Mouse (Mus musculus) adrenal gland, postnatal 25 days (tissue): Measurements from ENCODE around the gene Fcer2a. TPM values are rescaled to one million over a fixed set of nuclear protein-coding genes. Genes with fewer than 3 reads are reported as not detected.
A peak's percentile ranks its signal among the peaks of the same experiment; 100 is the strongest.

Experiments used
- DNase-seq: peaks from one replicate; pipeline ENCODE4 v3.0.0; 2021; ENCODE audit warnings: mixed read lengths
- long read RNA-seq: library from polyadenylated mRNA; stranded (forward); transcript quantifications from one replicate; pipeline ENCODE4 v2.0.0, GENCODE M21; 2021
- total RNA-seq: library from RNA; stranded (reverse); gene quantifications from 2 replicates; pipeline ENCODE4 v1.2.3, GENCODE M21; 2021

The Fcer2a gene
- total RNA-seq: 0.18 TPM in 1 of 2 replicates, not detected in the other
- long read RNA-seq: 0 reads

- no peak for DNase-seq
Measured at GRCm38 (mm10) chr8:3694121-3694520, at the start of gene Fcer2a. Fcer2a (minus strand) TSS chr8:3694175.

DNA sequence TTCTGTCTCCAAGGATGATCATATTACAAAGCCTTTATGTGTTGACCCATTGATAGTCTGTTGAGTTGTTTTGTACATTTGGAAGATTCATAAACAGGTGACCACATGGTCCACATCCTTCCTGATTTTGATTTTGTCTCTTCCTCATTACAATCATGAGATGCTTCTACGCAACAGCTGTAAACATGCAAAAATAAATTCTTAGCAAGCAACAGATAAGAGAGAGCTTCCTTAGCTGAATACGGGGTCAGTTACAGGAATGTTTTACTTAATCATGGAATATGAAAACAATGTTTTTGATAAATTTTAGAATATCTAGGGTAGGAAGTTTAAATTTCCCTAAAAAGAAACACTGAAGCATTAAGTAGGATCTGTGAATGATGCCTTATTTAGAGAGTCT is 43.0 kb upstream of the Fcer2a start:
- no peak for DNase-seq

GRCm38 (mm10) chr8:3735599-3735998 is 41.6 kb upstream of the Fcer2a start:
- DNase-seq: no peak

DNA sequence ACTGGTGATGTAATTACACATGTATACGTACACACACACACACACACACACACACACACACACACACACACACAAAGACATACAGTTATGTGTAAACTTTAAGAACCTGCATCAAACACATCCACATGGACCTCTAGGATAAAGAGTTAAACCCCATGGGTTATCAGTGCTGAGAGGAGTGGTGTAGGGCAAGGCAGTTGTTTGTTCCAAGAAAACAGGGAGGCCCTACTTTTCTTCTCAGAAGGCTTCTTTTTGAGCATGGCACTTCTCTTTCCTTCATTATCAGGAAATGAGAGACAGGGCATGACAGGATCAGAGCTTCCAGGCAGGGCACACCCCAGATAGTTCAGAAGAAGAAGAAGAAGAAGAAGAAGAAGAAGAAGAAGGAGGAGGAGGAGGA is 40.1 kb upstream of the Fcer2a start:
- DNase-seq: no peak

DNA sequence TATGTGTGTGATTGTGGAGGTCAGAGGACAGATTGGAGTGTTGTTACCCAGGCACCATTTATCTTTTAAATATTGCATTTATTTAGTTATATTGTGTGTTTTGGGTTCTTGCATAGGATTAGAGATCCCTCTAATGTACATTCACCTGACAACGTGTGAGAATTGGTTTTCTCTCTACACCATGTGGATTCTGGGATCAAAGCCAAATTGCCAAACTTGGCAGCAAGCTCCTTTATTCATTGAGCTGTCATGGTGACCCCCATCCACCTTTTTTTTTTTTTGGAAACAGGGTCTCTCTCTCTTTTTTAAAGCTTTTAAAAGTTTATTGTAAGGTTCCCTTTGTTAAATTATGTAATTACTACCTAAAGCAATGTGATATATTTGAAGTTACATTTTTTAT is 27.1 kb upstream of the Fcer2a start:
- no peak for DNase-seq

DNA sequence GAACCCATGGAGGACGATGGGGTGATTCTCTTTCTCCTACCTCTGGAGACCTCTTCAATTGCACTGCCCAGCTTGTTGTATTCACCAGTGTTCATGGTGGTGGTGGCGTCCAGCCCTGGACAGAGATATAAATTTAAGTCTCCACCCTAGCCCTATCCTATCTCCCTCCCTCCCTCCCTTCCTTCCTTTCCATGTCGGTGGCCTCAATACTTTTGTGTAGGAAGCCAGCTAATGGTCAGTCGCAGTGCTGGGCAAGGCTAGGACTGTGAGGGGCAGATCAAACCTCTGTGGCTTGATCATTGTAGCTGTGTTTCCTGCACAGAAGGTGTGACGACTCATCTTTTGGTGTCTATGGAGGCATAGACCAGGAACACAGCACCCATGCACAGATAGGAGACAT is 26.6 kb upstream of the Fcer2a start, which contains the start of gene Clec4g:
Clec4g (minus strand) TSS at position 101 of the 400 bp plus-strand sequence.
- no peak for DNase-seq

DNA sequence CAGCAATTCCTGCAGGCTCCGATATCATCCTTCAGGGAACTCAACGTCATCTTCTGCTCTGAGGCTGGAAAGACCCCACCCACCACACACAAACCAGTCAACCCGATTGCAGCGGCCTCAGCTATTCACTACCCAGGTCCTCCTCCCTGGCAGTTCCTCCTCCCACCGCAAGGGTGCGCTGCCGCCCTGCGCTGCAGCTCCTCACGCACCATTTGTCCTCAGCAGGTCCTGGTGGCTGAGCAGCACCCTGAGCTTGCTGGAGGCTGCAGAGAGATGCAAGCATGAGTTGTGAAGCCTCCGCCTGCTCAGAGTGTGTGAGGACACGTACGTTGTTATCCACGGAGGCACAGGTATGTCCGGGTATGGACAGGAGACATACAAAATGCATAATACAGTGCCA is 24.6 kb upstream of the Fcer2a start:
- peak; percentile 73 for DNase-seq

DNA sequence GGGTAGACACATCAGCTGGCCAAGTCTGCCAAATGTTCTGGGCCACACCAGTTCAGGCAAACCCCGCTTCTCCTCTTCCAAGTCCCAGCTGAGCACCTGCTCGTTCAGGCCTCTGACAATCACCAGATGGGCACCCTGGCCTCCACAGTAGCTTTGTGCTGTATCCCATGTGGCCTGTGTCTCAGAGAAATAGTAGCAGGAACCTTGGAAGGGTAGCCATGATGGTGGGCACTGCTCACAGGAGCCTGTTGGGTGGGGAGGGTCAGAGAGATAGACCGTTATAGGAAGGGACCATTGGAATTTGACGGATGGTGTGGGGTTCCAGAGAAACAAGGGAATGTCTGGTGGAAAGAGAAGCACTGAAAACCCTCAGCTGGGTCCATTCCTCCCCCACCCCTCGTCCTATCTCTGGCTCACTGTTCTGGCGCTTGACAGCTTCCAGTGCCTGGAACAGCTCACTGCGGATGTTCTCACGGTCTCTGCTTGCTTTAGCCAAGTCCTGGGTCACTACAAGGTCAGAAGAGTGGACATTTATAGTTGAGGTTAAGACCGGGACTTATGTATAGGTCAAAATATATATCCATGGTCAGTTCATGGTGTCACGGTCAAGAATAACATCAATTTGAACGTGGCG is 23.5 kb upstream of the Fcer2a start:
- no peak for DNase-seq

DNA sequence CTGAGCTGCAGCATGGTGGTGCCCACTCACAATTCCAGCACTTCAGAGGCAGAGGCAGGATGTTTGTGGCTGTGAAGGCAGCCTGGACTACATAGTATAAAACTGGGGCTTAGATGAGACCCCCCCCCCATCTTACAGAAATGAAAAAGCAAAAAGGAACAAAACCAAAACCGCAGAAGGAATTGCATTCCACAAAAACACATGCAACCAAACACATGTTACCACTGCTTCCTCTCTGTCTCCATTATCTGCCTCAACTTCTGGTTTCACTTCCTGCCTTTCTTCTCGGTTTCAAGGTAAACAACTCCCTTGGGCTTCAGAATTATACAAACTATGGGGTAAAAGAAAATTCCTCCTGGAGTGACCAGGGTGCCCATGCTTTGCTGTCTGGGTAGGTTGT is 17.7 kb upstream of the Fcer2a start:
- DNase-seq: no peak

DNA sequence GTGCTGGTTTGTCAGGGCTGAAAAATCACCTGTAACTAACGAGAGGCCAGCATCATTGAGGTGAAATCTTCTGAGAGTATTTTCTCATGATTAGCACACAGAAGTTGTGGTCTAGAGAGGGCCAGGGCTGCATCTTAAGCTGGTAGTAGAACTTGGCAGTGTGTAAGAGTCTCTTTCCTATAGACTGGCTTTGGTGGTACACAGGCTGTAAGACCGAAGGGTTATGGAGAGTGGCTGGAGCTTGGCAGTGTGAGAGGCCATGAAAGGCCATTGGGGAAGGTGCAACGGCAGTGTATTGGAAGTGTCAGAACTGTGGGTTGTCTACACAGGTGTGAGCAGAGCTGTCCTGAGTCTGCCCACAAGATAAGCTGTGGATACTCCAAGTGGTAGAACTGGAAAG is 16.3 kb upstream of the Fcer2a start:
- DNase-seq: no peak

- DNase-seq: no peak
Measured at GRCm38 (mm10) chr8:3707611-3708010, 13.6 kb upstream of the Fcer2a start.

- peak; percentile 27 for DNase-seq
Measured at GRCm38 (mm10) chr8:3705711-3706110, 11.7 kb upstream of the Fcer2a start.

DNA sequence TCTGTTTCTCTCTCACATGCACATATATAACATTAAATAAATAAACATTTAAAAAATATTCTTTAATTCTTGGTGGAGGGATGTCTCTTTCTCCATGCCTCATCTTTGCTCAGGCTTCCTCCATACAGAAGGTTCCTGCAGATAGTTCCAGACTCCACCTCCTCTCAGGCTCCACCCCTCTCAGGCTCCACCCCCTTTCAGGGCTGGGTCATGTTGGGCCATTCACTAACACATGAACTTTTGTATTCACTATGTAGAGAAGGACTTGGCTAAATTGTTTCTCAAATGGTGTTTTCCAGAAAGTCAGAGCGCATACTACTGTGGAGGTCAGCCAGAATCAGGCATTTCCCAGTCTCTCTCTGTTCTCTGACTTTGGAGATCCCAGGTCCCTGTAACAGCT is 7.5 kb upstream of the Fcer2a start:
- DNase-seq: no peak

GRCm38 (mm10) chr8:3690774-3691173 is 3.2 kb downstream of the Fcer2a start:
- DNase-seq: peak; percentile 12

DNA sequence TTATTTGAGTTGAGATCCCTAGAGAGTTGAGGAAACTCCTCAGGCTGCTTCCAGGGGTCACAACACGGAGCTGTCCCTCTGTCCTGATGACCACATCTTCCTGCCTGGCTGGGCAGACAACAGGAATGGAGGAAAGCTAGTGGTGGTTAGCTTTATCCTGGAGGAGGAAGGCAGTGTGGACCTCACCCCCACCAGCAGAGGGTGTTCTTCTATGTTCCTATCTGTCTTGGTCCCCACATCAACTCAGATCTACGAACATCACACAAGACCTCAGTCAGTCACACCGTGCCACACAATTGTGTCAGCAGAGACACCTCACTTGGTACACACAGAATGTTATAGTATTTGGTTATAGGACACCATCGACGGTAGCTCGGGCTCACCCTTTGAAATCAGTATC is 6.4 kb downstream of the Fcer2a start:
- no peak for DNase-seq

DNA sequence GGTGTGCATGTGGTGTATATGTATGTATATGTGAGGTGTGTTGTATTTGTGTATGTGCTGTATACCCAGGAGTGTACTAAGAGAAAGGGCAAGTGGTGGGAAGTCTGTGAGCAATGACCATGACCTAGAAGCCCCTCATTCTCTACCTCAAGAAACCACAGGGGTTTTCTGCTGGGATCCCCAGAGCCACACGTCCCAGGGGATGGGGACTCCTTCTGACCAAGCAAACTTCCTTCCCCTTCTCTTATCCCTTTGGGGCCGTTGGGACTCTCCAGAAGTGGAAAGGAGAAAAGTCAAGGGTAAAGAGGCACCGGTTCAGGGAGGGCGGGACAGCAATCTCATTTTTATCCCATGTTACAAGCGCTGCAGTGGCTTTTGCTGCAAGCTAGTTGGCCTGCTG is 8.6 kb downstream of the Fcer2a start:
- no peak for DNase-seq

DNA sequence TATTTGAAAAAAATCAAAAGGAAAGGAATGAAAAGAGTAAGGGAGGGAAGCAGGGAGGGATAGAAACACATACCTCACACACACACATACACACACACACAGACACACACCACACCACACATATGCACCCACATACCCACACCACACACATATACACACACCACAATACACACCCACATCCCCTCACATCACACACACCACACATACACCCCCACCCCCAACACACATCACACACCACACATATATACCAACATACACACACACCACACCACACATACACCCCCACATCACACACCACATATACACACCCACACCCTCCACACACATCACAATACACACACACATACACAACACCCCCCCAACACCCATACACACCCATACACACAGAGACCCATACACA is 9.4 kb downstream of the Fcer2a start:
- DNase-seq: no peak

DNA sequence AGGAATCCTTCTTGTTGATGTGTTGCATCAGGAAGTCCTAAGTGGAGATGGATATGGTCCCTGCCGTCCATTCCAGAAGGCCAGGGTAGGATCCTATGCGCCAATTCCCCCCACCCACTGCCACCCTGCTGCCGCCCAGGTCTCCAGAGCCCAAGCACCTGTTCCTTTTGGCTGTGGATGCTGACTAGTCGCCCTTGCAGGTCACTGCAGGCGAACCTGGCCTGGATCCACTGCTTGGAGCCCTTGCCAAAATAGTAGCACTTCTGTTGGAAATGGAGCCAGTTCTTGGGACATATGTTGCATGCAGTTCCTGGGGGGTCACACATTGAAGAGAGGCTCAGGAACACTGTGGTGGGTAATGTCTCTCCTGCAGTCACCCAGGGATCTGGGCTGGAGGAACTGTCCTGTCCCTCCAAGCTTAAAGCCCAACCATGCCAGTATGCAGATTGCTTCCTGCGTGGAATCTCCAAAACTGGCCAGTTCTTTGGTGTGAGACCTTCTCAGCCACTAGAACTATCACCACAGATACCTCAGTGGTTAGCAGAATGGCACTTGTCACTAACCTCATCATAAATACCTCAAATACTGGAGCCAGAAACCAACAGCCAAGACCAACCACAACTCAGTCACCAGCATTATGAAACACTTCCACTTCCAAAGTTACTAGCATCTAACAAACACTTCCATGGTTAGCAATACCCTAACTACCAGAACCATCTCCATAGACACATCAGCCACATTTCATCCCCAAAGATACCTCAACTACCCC is 10.4 kb downstream of the Fcer2a start:
- no peak for DNase-seq

DNA sequence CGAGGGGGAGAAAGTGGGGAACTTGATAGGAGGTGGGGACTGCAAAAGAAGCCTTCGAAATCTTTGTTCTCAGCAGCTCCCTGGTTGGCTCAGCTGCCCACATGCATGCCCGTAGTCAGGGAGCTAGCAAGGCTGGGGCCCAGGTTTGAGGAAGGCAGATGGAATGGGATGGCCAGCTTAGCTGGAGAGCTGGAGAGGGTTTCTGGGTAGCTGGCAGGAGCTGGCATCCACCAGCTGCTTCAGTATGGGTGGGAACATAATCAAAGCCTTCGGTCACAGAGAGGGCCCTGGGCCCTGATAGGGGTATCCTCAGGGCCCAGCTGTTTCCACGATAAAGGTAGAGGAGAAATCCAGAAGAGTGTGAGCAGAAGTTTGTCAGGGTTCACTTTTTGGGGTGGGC is 11.5 kb downstream of the Fcer2a start:
- no peak for DNase-seq

- DNase-seq: no peak
Measured at GRCm38 (mm10) chr8:3679656-3680055, 14.3 kb downstream of the Fcer2a start.

GRCm38 (mm10) chr8:3679236-3679635 is 14.7 kb downstream of the Fcer2a start:
- DNase-seq: no peak

DNA sequence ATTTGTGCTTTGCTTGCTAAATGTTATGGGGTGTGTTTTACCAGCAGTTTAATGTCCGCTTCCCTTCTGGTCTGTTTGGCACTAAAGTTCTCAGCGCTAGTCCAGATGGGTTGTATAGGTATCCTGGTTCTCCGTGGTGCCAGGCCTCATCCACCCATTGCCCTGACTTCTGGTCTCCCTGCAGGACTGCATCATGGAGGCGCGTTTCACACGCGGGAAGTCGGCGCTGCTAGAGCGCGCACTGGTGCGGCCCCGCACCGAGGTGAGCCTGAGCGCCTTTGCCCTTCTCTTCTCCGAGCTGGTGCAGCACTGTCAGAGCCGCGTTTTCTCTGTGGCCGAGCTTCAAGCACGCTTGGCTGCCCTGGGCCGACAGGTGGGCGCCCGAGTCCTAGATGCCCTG is 15.1 kb downstream of the Fcer2a start:
- DNase-seq: no peak

DNA sequence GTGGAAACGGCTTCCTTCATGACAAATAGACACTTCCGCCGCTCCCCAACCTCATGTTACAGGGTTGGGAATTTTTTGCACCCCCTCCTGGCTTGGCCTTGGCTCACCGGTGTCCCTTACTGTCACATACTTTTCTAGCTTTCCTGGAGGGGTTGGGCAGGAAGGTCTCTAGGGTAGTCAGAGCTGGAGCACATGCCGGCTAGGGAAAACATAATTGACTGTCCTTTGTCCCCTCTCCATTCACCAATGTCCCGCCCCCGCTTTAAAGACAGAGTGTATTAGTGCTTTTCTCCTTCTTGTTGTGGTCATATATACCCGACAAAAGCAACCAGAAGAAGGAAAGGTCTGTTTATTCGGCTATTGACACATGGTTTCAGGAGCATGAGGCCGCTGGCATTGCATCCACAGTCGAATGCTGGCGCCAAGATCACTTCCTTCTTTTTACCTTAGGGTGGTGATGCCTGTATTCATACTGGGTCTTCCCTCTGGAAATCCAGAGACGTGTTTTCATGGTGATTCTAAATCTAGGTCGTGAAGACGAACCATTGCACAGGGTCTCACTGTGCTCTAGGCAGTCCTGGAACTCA is 16.9 kb downstream of the Fcer2a start:
- peak; percentile 20 for DNase-seq
